Mouse (Mus musculus): ENCODE data around the gene 7530416G11Rik. TPM values are rescaled to one million over a fixed set of nuclear protein-coding genes. Genes with fewer than 3 reads are reported as not detected.

Gene 7530416G11Rik
- polyA plus RNA-seq, 1 experiment from 2014 or later = not detected

DNA sequence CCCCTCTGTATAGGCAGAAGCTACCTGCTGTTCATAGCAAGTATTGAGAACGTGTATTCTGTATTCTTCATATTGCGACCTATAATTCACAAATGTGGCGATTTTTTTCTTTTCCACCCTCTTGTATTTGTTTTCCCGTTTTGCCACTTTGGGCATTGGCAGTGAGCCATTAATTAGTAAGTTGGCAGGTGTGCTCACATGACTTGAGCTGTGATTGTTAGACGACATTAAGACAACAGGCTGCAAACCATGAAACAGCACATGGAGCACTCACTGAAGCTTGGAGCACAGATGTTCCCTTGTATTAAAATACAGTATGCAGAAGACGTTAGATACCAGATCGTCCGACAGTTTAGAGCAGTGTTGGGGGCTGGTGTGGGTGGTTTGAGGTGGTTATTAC is 46.1 kb downstream of the 7530416G11Rik start:
- Histone ChIP-seq H3K36me3 (no peaks in the 10 kb centered on the region; the same call in 1 of the 2 replicates), H3K4me1 (replicated peaks) (peaks cover 73% of the 10 kb centered on the region), H3K27me3 (no peaks in the 10 kb centered on the region), H3K9ac (no peak overlapping the region), H3K9me3 (no peaks in the 10 kb centered on the region), H3K4me3 (no peak overlapping the region), H3K27ac (replicated peaks) (peak overlapping the region; percentile 71), H3K4me2 (no peak overlapping the region)
- 37% methylated on average over 8 of the region's 8 CpGs for WGBS
- ATAC-seq (ENCODE audit: low FRiP score, low read depth) = no peak

DNA sequence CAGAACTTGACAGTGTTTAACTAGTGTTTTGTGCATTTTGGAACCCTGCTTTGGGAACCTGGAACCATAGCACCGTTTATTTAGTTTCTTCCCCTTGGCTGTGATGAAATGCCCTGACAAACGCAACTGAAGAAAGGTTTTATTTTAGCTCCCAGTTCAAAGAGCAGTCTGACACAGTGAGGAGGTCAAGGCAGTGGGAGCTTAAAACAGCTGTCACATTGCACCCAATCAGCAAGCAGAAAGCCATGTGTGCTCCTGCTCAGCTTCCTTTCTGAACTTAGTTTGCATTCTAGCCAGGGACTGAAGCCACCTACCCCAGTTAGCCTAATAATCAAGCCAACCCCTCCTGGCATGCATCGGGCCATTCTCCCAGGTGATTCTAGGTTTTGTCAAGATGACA is 56.4 kb downstream of the 7530416G11Rik start:
- peaks cover 17% of the 10 kb centered on the region; the same call in 1 of the 2 replicates for H3K36me3 ChIP-seq
- 71% methylated on average over 3 of the region's 3 CpGs for WGBS
- no peaks in the 10 kb centered on the region for H3K9me3 ChIP-seq
- no peaks in the 10 kb centered on the region for H3K4me1 ChIP-seq (replicated peaks)
- no peak overlapping the region for H3K4me2 ChIP-seq
- no peak for ATAC-seq (ENCODE audit: low FRiP score, low read depth)
- no peak overlapping the region for H3K9ac ChIP-seq
- H3K27me3 ChIP-seq = no peaks in the 10 kb centered on the region
- H3K27ac ChIP-seq (replicated peaks) = no peak overlapping the region
- no peak overlapping the region for H3K4me3 ChIP-seq

Other genes starting within 250 kb of the 7530416G11Rik start
- 501 and 511 TPM in 2 replicates for gene Atxn10, start 167.0 kb downstream of the 7530416G11Rik start, polyA plus RNA-seq (2015; fragmentation: Nextera tagmentation; extraction: Ambion mirVana)
- gene Wnt7b, start 79.2 kb upstream of the 7530416G11Rik start, polyA plus RNA-seq (2015; fragmentation: Nextera tagmentation; extraction: Ambion mirVana) = 28.8 and 42.8 TPM in 2 replicates
- gene Ppara, start 231.8 kb upstream of the 7530416G11Rik start, polyA plus RNA-seq (2015; fragmentation: Nextera tagmentation; extraction: Ambion mirVana) = 1.6 and 2.1 TPM in 2 replicates

Measured in hindbrain, embryonic 15.5 days (tissue).